Mouse (Mus musculus): ENCODE measurements at regions not wholly inside any gene's neighbourhood (a gene's known extent, or its start where the extent isn't known, plus 50 kb on each side); places are given as distances from the start of the nearest gene placed in this dataset.

GRCm38 (mm10) chr8:25441057-25441441 is 616.9 kb upstream of the Adam5 start:
- Histone ChIP-seq H3K4me1 (ENCODE audit: control insufficient read depth, insufficient read depth, low read length) (peaks cover 4% of the 10 kb centered on the region), H3K4me3 (ENCODE audit: insufficient read depth, low read length) (no peak overlapping the region), H3K27ac (ENCODE audit: insufficient read depth, low read length) (no peak overlapping the region)
- TF ChIP-seq CTCF (IDR thresholded peaks at IDR 0.05; ENCODE audit: extremely low read depth, insufficient read depth, low read length) (no peak), POLR2A (IDR thresholded peaks at IDR 0.05; ENCODE audit: extremely low read depth, insufficient read depth, low read length) (no peak)

GRCm38 (mm10) chr8:25440391-25441056 is 616.4 kb upstream of the Adam5 start:
- peak overlapping the region; percentile 12; the same call in 1 of the 2 replicates for H3K27ac ChIP-seq (ENCODE audit: insufficient read depth, low read length)
- TF ChIP-seq CTCF (IDR thresholded peaks at IDR 0.05; ENCODE audit: extremely low read depth, insufficient read depth, low read length) (no peak), POLR2A (IDR thresholded peaks at IDR 0.05; ENCODE audit: extremely low read depth, insufficient read depth, low read length) (0 out of 2 replicates have a peak, but pooled peaks have one; percentile 11)
- H3K4me1 ChIP-seq (ENCODE audit: control insufficient read depth, insufficient read depth, low read length), result peaks cover 4% of the 10 kb centered on the region
- no peak overlapping the region for H3K4me3 ChIP-seq (ENCODE audit: insufficient read depth, low read length)

GRCm38 (mm10) chr8:25439971-25440370 is 615.8 kb upstream of the Adam5 start:
- peaks cover 4% of the 10 kb centered on the region for H3K4me1 ChIP-seq (ENCODE audit: control insufficient read depth, insufficient read depth, low read length)
- TF ChIP-seq POLR2A (IDR thresholded peaks at IDR 0.05; ENCODE audit: extremely low read depth, insufficient read depth, low read length) (no peak), CTCF (IDR thresholded peaks at IDR 0.05; ENCODE audit: extremely low read depth, insufficient read depth, low read length) (no peak)
- no peak overlapping the region for H3K4me3 ChIP-seq (ENCODE audit: insufficient read depth, low read length)
- H3K27ac ChIP-seq (ENCODE audit: insufficient read depth, low read length), result peak overlapping the region; percentile 12; the same call in 1 of the 2 replicates

GRCm38 (mm10) chr8:25438021-25438620 is 614.0 kb upstream of the Adam5 start:
- Histone ChIP-seq H3K4me3 (ENCODE audit: insufficient read depth, low read length) (no peak overlapping the region), H3K27ac (ENCODE audit: insufficient read depth, low read length) (no peak overlapping the region), H3K4me1 (ENCODE audit: control insufficient read depth, insufficient read depth, low read length) (peaks cover 4% of the 10 kb centered on the region)
- TF ChIP-seq POLR2A (IDR thresholded peaks at IDR 0.05; ENCODE audit: extremely low read depth, insufficient read depth, low read length) (no peak), CTCF (IDR thresholded peaks at IDR 0.05; ENCODE audit: extremely low read depth, insufficient read depth, low read length) (no peak)

GRCm38 (mm10) chr8:25437178-25437577 is 613.0 kb upstream of the Adam5 start:
- no peak for TF ChIP-seq POLR2A (IDR thresholded peaks at IDR 0.05; ENCODE audit: extremely low read depth, insufficient read depth, low read length)
- Histone ChIP-seq H3K4me1 (ENCODE audit: control insufficient read depth, insufficient read depth, low read length) (peaks cover 4% of the 10 kb centered on the region), H3K27ac (ENCODE audit: insufficient read depth, low read length) (no peak overlapping the region), H3K4me3 (ENCODE audit: insufficient read depth, low read length) (no peak overlapping the region)

- no peak overlapping the region for H3K4me3 ChIP-seq (ENCODE audit: insufficient read depth, low read length)
- no peak overlapping the region for H3K27ac ChIP-seq (ENCODE audit: insufficient read depth, low read length)
- no peaks in the 10 kb centered on the region for H3K4me1 ChIP-seq (ENCODE audit: control insufficient read depth, insufficient read depth, low read length)
- no peak for TF ChIP-seq CTCF (IDR thresholded peaks at IDR 0.05; ENCODE audit: extremely low read depth, insufficient read depth, low read length)
- TF ChIP-seq POLR2A (IDR thresholded peaks at IDR 0.05; ENCODE audit: extremely low read depth, insufficient read depth, low read length), result no peak
Measured at GRCm38 (mm10) chr8:25430552-25430951, 606.4 kb upstream of the Adam5 start.

- no peak for TF ChIP-seq POLR2A (IDR thresholded peaks at IDR 0.05; ENCODE audit: extremely low read depth, insufficient read depth, low read length)
- no peak for TF ChIP-seq CTCF (IDR thresholded peaks at IDR 0.05; ENCODE audit: extremely low read depth, insufficient read depth, low read length)
- H3K4me3 ChIP-seq (ENCODE audit: insufficient read depth, low read length), result no peak overlapping the region
- H3K27ac ChIP-seq (ENCODE audit: insufficient read depth, low read length), result no peak overlapping the region
- H3K4me1 ChIP-seq (ENCODE audit: control insufficient read depth, insufficient read depth, low read length), result no peaks in the 10 kb centered on the region
Measured at GRCm38 (mm10) chr8:25429846-25430482, 605.8 kb upstream of the Adam5 start.

- no peak overlapping the region for H3K4me3 ChIP-seq (ENCODE audit: insufficient read depth, low read length)
- no peak for TF ChIP-seq POLR2A (IDR thresholded peaks at IDR 0.05; ENCODE audit: extremely low read depth, insufficient read depth, low read length)
- H3K4me1 ChIP-seq (ENCODE audit: control insufficient read depth, insufficient read depth, low read length), result no peaks in the 10 kb centered on the region
- H3K27ac ChIP-seq (ENCODE audit: insufficient read depth, low read length), result no peak overlapping the region
Measured at GRCm38 (mm10) chr8:25428761-25429160, 604.6 kb upstream of the Adam5 start.

GRCm38 (mm10) chr8:25426207-25426606 is 602.0 kb upstream of the Adam5 start:
- Histone ChIP-seq H3K27ac (ENCODE audit: insufficient read depth, low read length) (no peak overlapping the region), H3K4me3 (ENCODE audit: insufficient read depth, low read length) (no peak overlapping the region)
- TF ChIP-seq POLR2A (IDR thresholded peaks at IDR 0.05; ENCODE audit: extremely low read depth, insufficient read depth, low read length) (no peak), CTCF (IDR thresholded peaks at IDR 0.05; ENCODE audit: extremely low read depth, insufficient read depth, low read length) (no peak)

GRCm38 (mm10) chr8:25421478-25421877 is 597.3 kb upstream of the Adam5 start:
- no peak overlapping the region for H3K27ac ChIP-seq (ENCODE audit: insufficient read depth, low read length)
- H3K4me3 ChIP-seq (ENCODE audit: insufficient read depth, low read length), result no peak overlapping the region
- TF ChIP-seq CTCF (IDR thresholded peaks at IDR 0.05; ENCODE audit: extremely low read depth, insufficient read depth, low read length) (no peak), POLR2A (IDR thresholded peaks at IDR 0.05; ENCODE audit: extremely low read depth, insufficient read depth, low read length) (no peak)
- H3K4me1 ChIP-seq (ENCODE audit: control insufficient read depth, insufficient read depth, low read length), result no peaks in the 10 kb centered on the region

More at GRCm38 (mm10) chr8:25426207-25426606, 602.0 kb upstream of the Adam5 start:
- H3K4me1 ChIP-seq (ENCODE audit: control insufficient read depth, insufficient read depth, low read length), result no peaks in the 10 kb centered on the region
